ENCODE assay signal across 8 mouse cellular contexts in the genomic region with DNA sequence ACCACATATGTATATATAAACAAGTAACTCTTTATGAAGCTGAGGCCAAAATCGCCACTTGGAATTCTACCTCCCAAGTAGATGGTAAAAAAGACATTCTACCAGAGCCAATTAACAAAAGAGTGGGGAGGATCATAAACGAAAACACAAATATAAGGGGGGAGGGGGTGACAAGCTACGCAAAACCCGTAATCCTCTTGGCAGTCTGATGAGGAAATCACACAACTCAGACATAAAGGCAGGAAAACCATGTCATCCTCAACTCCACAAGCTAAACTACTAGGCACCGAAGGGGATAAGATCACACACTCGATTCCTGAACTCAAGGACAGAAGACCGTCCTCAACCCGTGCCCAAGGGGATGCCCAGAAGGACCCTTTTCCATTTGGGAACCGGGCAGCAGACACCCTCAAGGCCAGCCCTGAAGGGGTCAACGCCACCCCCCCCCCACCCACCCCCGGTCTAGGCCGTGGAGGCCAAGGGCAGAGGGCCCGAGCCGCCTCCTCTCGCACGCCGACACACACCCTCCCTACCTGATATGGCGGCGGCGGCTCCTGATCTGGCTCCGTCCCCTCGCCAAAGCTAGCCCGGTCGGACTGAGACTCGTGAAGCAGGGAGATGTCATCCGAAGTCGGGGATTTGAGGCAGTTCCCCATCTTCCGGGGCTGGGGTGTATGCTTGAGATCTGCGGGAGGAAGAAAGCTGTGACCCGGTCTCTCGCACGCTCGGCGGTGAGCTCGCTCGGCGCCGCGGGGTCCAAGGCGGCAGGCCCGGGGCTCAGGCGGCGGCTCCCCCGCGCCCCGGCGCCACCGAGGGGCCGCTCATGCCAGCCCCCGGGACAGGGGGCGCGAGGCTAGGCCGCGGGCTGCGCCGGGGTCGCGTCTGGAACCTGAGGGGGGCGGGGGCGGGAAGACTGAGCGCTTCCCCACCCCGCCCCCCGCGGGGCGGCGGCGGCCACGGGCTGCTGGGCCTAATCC. TPM values are rescaled to one million over a fixed set of nuclear protein-coding genes. Genes with fewer than 3 reads are reported as not detected.
A peak's percentile ranks its signal among the peaks of the same experiment; 100 is the strongest.
DNase-seq lines count a peak whose midpoint lies in the region; ATAC-seq and TF ChIP-seq lines count a peak whose summit lies in the region.

No protein-coding gene starts in this region.

- TF ChIP-seq POLR2A in bone marrow, adult 2 months (IDR thresholded peaks at IDR 0.05; ENCODE audit: borderline replicate concordance, control insufficient read depth, low read depth, low read length): peak; percentile 34; the same call in 1 of the 2 replicates

- 1% methylated on average over 59 of the region's 68 CpGs for WGBS in bone marrow, adult 2 months
- WGBS in heart, embryonic 13.5 days: under 1% methylated on average over 51 of the region's 68 CpGs
- WGBS in kidney, postnatal 0 days: under 1% methylated on average over 53 of the region's 68 CpGs
- WGBS in liver, embryonic 15.5 days (ENCODE audit: insufficient replicate concordance): under 1% methylated on average over 59 of the region's 68 CpGs
- WGBS in neural tube, embryonic 12.5 days: under 1% methylated on average over 62 of the region's 68 CpGs

- DNase-seq in CD4-positive, CD25-positive, alpha-beta regulatory T cell, adult 2 months (ENCODE audit: low read depth, low spot score): peak; percentile 54
- DNase-seq in kidney, postnatal 0 days (ENCODE audit: low spot score): peak; percentile 67
- peak; percentile 21 to 36 for DNase-seq in thymus, adult 18-20 months

- H3K27ac ChIP-seq in bone marrow, adult 2 months (ENCODE audit: control insufficient read depth, insufficient read depth, low read depth, low read length, poor library complexity): peak overlapping the region; percentile 96
- peak overlapping the region; percentile 98 for H3K27ac ChIP-seq in heart, embryonic 13.5 days (replicated peaks)
- peak overlapping the region; percentile 95 for H3K27ac ChIP-seq in kidney, postnatal 0 days
- peak overlapping the region; percentile 96 for H3K27ac ChIP-seq in liver, embryonic 15.5 days (replicated peaks)
- H3K27ac ChIP-seq in neural tube, embryonic 12.5 days: peak overlapping the region; percentile 93

- no peak for TF ChIP-seq CTCF in bone marrow, adult 2 months (IDR thresholded peaks at IDR 0.05; ENCODE audit: control insufficient read depth, insufficient read depth, low read length)
- TF ChIP-seq CTCF in kidney, postnatal 0 days (IDR thresholded peaks at IDR 0.05; ENCODE audit: low read depth): no peak

- peak overlapping the region; percentile 96 for H3K4me3 ChIP-seq in bone marrow, adult 2 months (replicated peaks; ENCODE audit: control insufficient read depth, low read depth, low read length)
- H3K4me3 ChIP-seq in heart, embryonic 13.5 days: peak overlapping the region; percentile 97
- peak overlapping the region; percentile 97 for H3K4me3 ChIP-seq in kidney, postnatal 0 days (replicated peaks; ENCODE audit: low read depth, low read length)
- peak overlapping the region; percentile 95 for H3K4me3 ChIP-seq in liver, embryonic 15.5 days (replicated peaks)
- peak overlapping the region; percentile 89 for H3K4me3 ChIP-seq in neural tube, embryonic 12.5 days

- H3K9me3 ChIP-seq in heart, embryonic 13.5 days: no peaks in the 10 kb centered on the region
- no peaks in the 10 kb centered on the region for H3K9me3 ChIP-seq in kidney, postnatal 0 days (replicated peaks; ENCODE audit: low read length)
- H3K9me3 ChIP-seq in liver, embryonic 15.5 days (replicated peaks): no peaks in the 10 kb centered on the region
- H3K9me3 ChIP-seq in neural tube, embryonic 12.5 days: no peaks in the 10 kb centered on the region

- peak overlapping the region; percentile 70 for H3K4me2 ChIP-seq in heart, embryonic 13.5 days
- peak overlapping the region; percentile 72 for H3K4me2 ChIP-seq in kidney, postnatal 0 days (ENCODE audit: low read length)
- H3K4me2 ChIP-seq in liver, embryonic 15.5 days: peak overlapping the region; percentile 90
- peak overlapping the region; percentile 74 for H3K4me2 ChIP-seq in neural tube, embryonic 12.5 days (replicated peaks)

- peak; percentile 72 for ATAC-seq in erythroblast, adult 5-6 weeks (replicated peaks; ENCODE audit: low FRiP score, poor library complexity, severe bottlenecking)
- peak; percentile 51 for ATAC-seq in heart, embryonic 13.5 days (ENCODE audit: extremely low read depth, insufficient number of reproducible peaks, low FRiP score, low TSS enrichment)
- ATAC-seq in kidney, postnatal 0 days (replicated peaks; ENCODE audit: low FRiP score, low read depth): peak; percentile 43
- peak; percentile 81 for ATAC-seq in liver, embryonic 15.5 days (ENCODE audit: insufficient read depth)
- peak; percentile 90 for ATAC-seq in neural tube, embryonic 12.5 days (ENCODE audit: low FRiP score, low read depth)

- H3K27me3 ChIP-seq in heart, embryonic 13.5 days (replicated peaks): no peaks in the 10 kb centered on the region
- H3K27me3 ChIP-seq in kidney, postnatal 0 days (ENCODE audit: insufficient read depth, low read length): no peaks in the 10 kb centered on the region
- H3K27me3 ChIP-seq in liver, embryonic 15.5 days: peaks cover 12% of the 10 kb centered on the region
- H3K27me3 ChIP-seq in neural tube, embryonic 12.5 days (replicated peaks): no peaks in the 10 kb centered on the region

- H3K9ac ChIP-seq in heart, embryonic 13.5 days: peak overlapping the region; percentile 99
- peak overlapping the region; percentile 94 for H3K9ac ChIP-seq in kidney, postnatal 0 days (ENCODE audit: low read depth, low read length)
- peak overlapping the region; percentile 100 for H3K9ac ChIP-seq in liver, embryonic 15.5 days
- H3K9ac ChIP-seq in neural tube, embryonic 12.5 days: peak overlapping the region; percentile 98

- H3K4me1 ChIP-seq in bone marrow, adult 2 months (ENCODE audit: control insufficient read depth, insufficient read depth, low read length): peaks cover 3% of the 10 kb centered on the region; the same call in 1 of the 2 replicates
- peaks cover 29% of the 10 kb centered on the region for H3K4me1 ChIP-seq in heart, embryonic 13.5 days
- peaks cover 8% of the 10 kb centered on the region; the same call in 1 of the 2 replicates for H3K4me1 ChIP-seq in kidney, postnatal 0 days (replicated peaks; ENCODE audit: insufficient read depth, low read length)
- H3K4me1 ChIP-seq in liver, embryonic 15.5 days (replicated peaks): peaks cover 39% of the 10 kb centered on the region
- H3K4me1 ChIP-seq in neural tube, embryonic 12.5 days: peaks cover 8% of the 10 kb centered on the region

- peaks cover 12% of the 10 kb centered on the region for H3K36me3 ChIP-seq in heart, embryonic 13.5 days
- H3K36me3 ChIP-seq in kidney, postnatal 0 days (ENCODE audit: insufficient read depth, low read length): no peaks in the 10 kb centered on the region; the same call in 1 of the 2 replicates
- peaks cover 19% of the 10 kb centered on the region for H3K36me3 ChIP-seq in liver, embryonic 15.5 days (replicated peaks)
- peaks cover 4% of the 10 kb centered on the region; the same call in 1 of the 2 replicates for H3K36me3 ChIP-seq in neural tube, embryonic 12.5 days

RNA-seq across cellular contexts. Expression of gene Rnf11, which starts 8.7 kb away (rescaled TPM):
- polyA plus RNA-seq in bone marrow, adult 2 months (2011; ENCODE audit: insufficient read depth, insufficient read length, low replicate concordance, missing spikeins): 32.8 and 39.8 TPM in 2 replicates
- 174 and 177 TPM in 2 replicates for total RNA-seq in erythroblast, adult 5-6 weeks (2015; ENCODE audit: low replicate concordance)
- total RNA-seq in erythroblast, adult 5-6 weeks (2017; ENCODE audit: low replicate concordance): 241 and 315 TPM in 2 replicates
- 42.6 and 45.0 TPM in 2 replicates for polyA plus RNA-seq in heart, embryonic 13.5 days (2015; fragmentation: Nextera tagmentation; extraction: Ambion mirVana)
- polyA plus RNA-seq in kidney, postnatal 0 days (2015; fragmentation: Nextera tagmentation; extraction: Ambion mirVana): 51.6 and 57.5 TPM in 2 replicates
- 34.1 and 35.2 TPM in 2 replicates for polyA plus RNA-seq in liver, embryonic 15.5 days (2015; fragmentation: Nextera tagmentation; extraction: Ambion mirVana)
- 65.1 and 71.0 TPM in 2 replicates for polyA plus RNA-seq in neural tube, embryonic 12.5 days (2016; fragmentation: Nextera tagmentation; extraction: Ambion mirVana)

RNA-seq across cellular contexts. Expression of gene 4930522H14Rik, which starts 55.2 kb away (rescaled TPM):
- polyA plus RNA-seq in bone marrow, adult 2 months (2011; ENCODE audit: insufficient read depth, insufficient read length, low replicate concordance, missing spikeins): not detected in 2 replicates
- not detected in 2 replicates for total RNA-seq in erythroblast, adult 5-6 weeks (2015; ENCODE audit: low replicate concordance)
- not detected in 2 replicates for total RNA-seq in erythroblast, adult 5-6 weeks (2017; ENCODE audit: low replicate concordance)
- polyA plus RNA-seq in heart, embryonic 13.5 days (2015; fragmentation: Nextera tagmentation; extraction: Ambion mirVana): not detected in 2 replicates
- polyA plus RNA-seq in kidney, postnatal 0 days (2015; fragmentation: Nextera tagmentation; extraction: Ambion mirVana): not detected in 2 replicates
- not detected in 2 replicates for polyA plus RNA-seq in liver, embryonic 15.5 days (2015; fragmentation: Nextera tagmentation; extraction: Ambion mirVana)
- polyA plus RNA-seq in neural tube, embryonic 12.5 days (2016; fragmentation: Nextera tagmentation; extraction: Ambion mirVana): not detected in 2 replicates

Comparison
In these comparisons a context has a peak if more than half of its experiments do, and no peak if none do; other contexts are left out.
1. Peak in every context shown above with its lines: DNase-seq, ATAC-seq, H3K4me3 ChIP-seq and H3K27ac ChIP-seq.